Mouse (Mus musculus): ENCODE measurements at regions not wholly inside any gene's neighbourhood (a gene's known extent, or its start where the extent isn't known, plus 50 kb on each side); places are given as distances from the start of the nearest gene placed in this dataset.

DNA sequence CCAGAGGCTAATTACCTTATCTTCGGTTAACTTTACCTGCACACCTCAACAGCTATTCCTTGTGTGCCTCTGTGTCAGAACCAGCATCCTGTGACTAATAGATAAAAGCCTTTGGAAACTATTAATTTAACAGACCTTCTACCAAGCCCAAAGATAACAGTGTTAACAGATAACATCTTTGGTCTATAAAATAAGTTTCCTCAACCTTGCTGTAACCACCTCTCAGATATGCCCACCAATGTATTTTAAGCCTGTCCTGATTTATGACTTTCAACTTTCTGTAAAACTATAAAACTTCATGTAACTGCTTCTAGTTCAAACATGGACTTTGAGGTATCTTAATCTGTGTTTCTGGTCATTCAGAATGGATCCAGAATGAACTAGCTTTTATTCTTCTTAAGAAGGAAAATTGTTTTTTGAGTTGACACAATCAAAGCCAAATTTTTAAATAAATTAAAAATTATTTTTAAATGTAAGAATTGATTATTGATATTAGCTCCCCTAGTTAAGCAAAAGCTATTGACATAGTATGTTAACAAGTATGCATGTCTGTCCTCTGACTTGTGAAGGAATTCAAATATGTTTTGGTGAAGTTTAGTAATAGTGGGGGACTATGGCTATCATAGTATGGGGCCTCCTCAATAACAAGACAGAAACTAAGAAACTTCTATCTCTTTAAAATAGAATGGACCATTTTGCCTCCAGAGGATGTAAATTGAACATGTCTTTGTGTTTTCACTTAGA, 238.7 kb upstream of the Marcks start:
- no peak for DNase-seq (ENCODE audit: low read depth)

DNA sequence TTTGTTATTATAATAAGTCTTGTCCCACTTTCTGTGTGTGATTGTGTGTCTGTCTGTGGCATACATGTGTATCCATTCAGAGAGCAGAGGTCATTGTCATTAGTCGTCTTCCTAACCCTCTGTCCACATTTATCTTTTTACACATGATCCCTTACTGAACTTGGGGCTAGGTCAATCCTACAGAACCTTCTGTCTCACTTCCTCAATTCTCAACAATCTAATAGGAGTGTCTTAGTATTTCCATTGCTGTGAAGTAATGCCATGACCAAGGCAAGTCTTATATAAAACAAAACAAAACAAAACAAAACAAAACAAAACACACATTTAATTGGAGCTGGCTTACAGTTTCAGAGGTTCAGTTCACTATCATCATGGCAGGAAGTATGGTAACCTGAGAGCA, 237.5 kb upstream of the Marcks start:
- no peak for DNase-seq (ENCODE audit: low read depth)

DNA sequence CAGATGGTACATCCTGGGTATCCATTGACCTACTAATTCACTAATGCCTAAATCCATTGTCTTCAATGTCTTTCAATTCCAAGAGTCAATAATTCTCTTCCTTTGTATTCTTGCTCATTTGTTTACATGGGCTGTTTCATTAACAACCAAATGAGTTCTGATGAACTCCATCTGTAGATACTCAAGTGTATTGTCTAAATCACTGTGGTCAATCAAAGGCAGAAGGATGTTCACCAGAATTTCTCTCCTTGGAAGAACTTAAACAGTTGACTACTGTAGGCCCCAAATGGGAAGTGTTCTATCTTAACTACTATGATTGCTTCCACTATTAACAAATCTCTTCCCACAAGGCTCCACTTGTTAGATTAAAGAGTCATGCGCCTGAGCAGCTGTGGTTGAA, 236.9 kb upstream of the Marcks start:
- DNase-seq (ENCODE audit: low read depth) = no peak

DNA sequence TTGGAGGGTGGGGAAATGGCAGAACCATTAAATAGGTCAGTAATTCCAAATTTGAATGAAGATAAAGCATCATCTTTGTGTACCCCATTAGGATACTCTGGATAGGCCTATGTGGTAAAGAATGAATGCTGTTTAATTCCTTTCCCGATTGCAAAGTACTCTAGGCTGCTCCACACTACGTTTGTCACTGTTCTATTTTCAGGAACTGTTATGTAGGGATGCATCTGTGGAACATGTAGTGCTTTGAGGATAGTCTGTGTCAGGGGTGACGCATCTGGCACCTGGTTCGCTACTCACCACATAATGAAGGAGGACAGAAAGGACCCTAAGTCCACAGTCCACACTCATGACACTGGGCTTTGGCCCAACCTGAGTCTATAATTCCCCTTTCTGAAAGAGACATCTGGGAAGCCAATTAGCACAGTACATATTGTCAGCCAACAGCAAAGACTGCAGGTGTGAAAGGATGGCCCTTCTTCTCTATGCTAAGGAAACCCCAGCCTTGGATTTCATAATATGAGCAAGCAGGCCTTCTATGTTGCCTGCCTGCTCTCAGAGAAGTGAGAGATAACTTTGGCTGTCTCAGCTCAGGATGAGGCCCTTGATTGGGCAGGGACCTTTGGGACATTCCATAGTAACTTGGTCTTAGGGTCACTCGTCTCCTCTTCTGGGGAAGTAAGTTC, 230.4 kb upstream of the Marcks start:
- DNase-seq (ENCODE audit: low read depth) = no peak

DNA sequence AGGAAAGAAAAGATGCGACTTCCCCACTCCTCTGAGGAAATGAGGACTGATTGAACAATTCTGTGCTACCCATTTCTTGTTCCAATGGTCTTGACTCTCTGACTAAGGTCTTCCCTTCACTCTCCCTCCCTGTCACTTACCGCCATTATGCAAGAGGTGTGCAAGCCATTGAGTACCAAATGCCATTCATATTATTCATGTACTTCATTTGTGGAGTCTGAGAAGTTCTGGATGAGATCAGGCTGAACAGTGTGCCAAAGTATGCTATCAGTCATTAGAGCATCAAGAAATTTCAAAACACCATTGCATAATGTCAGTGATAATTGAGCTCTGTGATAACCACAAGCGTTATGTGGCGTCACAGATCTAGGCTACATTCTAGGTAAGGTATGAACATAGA, 229.1 kb upstream of the Marcks start:
- no peak for DNase-seq (ENCODE audit: low read depth)

DNA sequence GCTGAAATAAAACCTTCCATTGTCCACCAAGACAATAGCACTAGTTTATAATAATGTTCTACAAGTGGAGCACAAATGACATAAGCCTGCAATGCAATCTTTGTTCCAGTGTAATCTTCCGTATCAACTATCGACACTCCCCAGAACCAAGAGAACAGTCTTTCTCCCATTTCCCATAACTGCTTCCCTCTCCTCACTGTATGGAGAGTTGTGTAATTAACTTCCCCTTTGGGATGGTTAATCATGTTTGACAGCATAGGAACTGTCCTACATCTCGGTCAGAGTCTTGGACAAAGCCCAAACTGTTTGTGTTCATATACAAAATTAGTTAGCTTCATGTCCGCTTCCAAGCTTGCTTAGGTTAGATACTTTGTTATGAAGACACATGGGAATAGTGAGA, 225.8 kb upstream of the Marcks start:
- no peak for DNase-seq (ENCODE audit: low read depth)

DNA sequence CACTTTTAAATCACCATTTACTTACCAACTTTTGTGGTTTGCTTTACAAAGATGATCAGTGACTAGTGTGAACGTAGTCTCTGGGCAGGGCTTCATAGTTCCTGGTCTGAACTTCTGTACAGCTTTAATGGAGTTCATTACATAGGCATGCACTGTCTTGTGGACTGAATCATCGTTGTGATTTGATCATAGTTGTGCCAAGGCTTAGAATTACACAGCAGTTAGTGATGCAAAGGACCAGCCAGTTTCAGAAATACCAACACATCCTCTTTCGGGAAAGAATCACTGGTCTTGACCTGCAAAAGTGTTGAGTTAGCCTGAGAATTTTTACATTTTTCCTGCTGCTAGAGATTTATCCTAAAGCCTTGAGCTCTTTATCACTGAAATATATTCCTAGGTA, 222.3 kb upstream of the Marcks start:
- no peak for DNase-seq (ENCODE audit: low read depth)

DNA sequence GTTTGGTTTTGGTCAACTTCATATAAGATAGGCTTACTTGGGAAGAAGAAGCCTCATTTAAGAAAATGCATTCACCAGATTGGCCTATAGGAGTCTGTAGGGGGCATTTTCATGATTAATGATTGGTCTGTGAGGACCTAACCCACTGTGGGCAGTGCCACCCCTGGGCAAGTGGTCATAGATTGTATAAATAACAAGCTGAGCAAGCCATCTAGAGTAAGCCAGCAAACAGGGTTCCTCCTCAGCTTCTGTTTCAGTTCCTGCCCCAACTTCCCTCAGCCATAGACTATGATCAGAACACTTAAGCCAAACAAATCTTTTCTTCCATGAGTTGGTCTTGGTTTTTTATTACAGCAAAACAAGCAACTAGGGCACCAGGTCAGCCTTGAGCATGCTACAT, 220.2 kb upstream of the Marcks start:
- no peak for DNase-seq (ENCODE audit: low read depth)

DNA sequence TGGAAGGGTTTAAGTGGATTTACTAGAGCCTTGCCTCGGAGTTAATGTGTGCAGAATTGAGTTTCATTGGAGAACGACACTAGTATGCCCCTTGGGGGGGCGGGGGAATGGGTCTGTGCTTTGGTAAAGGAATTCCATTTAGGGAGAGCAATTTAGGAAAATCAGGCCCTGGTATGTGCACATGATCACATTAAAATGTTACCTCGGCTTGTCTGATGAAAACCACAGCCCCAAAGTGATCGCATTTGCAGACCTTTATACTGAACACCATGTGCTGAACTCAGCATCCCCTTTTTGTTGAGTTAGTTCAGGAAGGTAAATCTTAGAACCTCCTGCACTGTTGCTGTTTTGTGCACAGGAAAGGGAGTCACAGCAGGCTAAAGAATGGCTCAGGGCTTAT, 219.6 kb upstream of the Marcks start:
- DNase-seq (ENCODE audit: low read depth) = no peak

DNA sequence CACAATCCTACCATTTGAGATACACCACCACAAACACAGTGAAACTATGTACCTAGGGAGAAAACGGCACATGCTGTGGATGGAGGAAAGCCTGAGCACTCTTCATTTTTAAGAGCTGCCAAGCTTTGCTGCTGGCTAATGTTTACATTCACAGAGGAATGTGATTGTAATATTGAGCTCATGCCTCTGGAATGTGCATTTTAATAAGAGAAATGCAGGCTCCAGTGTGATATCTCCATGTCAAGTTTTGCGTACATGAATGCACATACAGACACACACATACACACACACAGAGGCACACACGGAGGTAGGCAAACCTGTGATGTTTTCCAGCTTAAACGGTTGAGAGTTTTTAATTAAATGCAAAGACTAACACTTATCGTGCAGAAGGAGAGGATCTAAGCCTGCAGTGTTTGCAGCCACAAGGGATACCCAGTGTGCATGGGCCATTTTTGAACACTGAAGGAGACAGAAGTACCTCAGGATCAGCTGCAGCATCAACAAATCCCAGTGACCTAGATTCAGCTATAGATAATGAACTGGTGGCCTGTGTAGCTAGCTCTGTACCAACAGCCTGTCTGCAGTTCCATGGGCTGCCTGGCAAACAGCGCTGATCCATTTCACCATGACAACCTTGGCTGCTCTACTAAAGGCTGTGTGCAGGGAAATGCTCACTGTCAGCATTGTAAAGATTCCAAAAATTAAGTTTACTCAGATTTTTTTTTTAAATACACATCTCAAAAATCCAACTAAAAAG, 218.8 kb upstream of the Marcks start:
- no peak for DNase-seq (ENCODE audit: low read depth)

DNA sequence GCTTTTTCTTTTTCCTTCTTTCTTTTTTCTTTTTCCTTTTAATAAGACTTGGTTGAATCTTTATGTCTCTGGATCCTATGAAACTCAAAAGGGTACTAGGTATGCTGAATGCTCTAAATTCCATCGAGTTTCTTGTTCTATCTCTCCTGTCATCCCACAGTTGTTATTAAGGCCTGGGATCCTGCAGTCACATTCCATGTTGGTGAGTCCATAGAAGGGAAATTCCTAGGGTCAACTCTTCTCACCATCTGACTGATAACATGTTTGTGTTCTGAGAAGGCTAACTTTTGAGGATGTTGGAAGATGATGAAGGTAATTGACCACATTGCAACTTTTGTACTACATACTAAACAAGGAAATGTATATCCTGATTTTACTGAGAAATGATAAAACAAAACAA, 210.5 kb upstream of the Marcks start:
- no peak for DNase-seq (ENCODE audit: low read depth)

DNA sequence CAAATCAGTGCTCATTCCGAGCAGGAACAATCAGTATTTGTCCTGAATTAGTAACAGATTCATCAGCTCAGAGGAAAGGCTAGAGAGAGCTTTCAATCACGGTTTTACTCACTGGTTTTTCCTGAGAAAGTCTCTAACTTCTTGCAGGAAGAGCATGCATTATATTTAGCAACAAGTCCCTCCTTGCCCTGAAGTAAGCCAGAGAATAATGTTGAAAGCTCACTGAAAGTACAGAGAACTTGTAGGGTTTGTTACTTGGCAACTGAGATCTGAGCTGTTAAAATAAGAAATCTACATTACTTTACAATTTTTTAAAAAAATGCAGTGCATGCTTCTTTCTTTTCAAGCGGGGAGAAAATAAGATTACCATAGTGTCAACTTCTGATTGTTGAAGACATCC, 209.7 kb upstream of the Marcks start:
- no peak for DNase-seq (ENCODE audit: low read depth)

DNA sequence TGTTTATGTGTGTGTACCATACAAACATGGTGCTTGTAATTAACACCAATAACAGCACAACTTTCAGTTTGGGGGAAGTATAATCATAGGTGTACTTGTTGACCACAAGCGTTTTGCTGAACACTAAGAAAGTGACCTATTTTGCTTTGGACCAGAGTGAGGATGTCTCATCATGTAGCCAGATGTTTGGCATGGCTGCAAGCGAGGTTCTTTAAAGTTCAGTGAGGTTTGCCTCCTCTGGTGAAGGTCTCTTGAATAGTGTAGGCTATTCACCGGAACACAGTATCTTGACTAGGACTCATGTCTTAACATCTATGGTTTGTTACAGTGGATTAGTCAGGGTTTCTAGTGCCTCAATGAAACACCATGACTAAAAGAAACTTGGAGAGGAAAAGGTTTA, 208.9 kb upstream of the Marcks start:
- no peak for DNase-seq (ENCODE audit: low read depth)

DNA sequence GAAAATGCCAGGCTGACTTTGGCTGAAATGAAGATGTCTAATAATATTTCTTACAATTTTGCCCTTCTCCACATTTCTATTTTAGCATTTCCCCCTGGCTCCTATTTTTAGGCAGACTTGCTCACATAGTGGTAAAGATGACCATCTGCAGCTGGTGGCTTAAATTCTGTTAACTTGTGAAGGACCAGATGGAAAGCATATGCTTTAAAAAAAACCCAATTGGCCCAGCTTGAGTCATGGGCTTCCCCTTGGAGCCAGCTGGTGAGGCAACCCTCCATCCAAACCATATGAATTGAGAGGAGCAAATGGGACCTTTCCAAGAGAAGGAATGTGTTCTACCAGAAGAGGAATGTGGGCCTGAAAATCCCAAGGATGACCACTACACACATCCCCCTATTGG, 204.0 kb upstream of the Marcks start:
- DNase-seq (ENCODE audit: low read depth) = no peak

DNA sequence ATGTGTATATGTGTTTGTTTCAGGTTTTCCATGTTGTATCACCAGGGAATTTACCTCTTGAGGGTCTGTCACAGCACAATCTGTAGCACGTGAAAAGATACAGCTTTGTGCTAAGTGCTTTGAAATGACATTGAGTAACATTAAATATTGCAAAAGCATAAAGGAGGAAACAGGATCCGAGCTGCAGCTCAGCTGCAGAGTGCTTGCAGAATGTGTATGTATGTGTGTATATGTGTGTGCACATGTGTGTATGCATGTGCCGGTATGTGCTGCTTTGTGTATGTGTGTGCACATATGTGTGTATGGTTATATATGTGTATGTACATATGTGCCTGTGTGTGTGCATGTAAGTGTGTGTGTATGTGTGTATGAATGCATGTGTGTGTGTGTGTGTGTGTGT, 200.9 kb upstream of the Marcks start:
- DNase-seq (ENCODE audit: low read depth) = no peak

DNA sequence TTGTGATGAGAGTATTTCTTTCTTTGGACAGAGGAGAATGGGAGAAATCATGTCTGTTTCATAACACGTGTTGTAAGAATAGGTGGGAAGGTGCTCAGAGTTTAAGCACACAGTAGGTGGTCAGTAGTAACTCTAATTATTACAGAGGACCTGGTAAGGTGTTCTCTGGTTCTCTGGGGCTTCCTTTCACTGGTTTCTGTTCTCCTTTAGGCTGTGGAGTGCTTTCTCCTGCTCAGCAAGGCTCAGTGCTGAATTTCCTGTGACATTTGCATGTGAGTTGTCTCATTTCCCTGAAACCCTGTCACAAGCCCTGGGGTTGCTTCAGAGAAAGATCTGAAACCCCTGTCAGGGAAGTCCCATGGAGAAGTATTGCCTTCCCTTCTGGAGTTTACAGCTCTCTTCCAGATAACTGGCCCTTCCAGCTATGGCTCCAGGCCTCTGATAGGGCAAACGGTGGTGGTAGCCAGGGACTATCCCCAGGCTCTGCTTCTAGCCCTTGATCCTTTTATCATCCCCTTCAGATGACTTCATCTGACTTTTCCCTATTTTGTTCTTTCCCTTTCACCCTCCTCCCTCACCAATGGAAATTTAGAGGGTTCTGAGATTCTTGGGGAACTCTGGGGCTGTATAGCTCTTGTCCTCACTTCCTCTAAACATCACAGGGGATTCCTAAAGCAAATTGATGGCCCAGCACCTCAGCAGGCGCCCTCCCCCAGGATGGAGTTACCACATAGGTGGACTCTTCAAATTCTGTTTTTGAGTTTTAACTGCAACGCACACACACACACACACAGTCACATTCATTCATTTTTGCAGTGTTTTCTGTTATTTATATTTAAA, 199.6 kb upstream of the Marcks start:
- DNase-seq (ENCODE audit: low read depth) = no peak

DNA sequence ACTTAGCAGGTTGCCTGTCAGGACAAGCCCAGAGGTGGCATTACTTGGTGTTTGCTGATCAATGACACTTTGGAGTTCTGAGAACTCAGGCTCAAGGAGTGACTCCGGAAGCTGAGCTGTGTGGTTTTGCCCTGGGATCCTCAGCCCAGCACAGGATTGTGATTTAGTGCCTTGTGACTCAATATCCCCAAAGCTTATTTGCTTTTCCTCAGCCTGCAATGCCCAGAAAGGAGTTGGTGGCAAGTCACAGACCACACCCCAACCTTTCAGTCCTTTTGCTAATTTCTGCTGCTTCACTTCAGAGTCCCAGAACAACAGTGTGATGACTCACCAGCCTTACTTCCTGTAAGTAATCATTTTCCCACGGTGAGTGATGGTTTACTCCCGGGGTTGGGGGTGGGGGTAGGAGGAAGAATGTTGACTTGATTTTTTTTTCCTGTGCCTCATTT, 198.5 kb upstream of the Marcks start:
- no peak for DNase-seq (ENCODE audit: low read depth)

DNA sequence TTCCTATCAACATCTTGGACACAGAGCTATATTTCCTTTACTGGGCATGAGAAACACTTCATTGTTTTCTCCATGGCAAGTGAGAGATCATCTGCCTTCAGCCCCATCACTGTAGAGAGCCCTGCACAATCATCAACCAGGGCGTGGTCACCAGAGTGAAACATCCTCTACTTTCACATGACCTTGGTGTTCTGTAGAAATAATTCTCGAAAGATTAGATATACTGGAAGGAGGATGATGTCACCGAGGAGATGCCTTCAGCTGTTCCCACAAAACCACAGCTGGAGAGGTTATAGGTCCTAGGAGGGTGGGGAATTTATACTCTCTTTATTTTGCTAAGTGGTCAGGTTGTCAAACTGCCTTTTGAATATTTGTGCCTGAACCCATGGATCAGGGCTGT, 196.4 kb upstream of the Marcks start:
- no peak for DNase-seq (ENCODE audit: low read depth)

DNA sequence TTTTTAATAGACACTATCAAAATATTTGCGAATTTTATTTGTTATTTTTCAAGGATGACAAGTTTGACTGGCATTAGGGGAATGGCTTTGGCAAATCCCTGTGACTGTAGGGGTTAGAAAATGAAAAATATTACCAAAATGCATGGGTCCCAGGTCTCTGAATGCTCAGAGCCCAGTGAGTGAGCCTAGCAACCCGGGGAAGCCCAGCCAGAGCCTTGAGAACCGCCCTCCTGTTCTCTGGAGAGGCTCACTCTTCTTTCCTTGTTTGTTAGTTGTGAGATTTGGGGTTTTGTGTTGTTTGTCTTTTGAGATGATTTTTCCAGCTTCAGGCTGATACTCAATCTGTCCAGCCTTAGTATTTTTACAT, 187.4 kb upstream of the Marcks start:
- DNase-seq (ENCODE audit: low read depth) = no peak

DNA sequence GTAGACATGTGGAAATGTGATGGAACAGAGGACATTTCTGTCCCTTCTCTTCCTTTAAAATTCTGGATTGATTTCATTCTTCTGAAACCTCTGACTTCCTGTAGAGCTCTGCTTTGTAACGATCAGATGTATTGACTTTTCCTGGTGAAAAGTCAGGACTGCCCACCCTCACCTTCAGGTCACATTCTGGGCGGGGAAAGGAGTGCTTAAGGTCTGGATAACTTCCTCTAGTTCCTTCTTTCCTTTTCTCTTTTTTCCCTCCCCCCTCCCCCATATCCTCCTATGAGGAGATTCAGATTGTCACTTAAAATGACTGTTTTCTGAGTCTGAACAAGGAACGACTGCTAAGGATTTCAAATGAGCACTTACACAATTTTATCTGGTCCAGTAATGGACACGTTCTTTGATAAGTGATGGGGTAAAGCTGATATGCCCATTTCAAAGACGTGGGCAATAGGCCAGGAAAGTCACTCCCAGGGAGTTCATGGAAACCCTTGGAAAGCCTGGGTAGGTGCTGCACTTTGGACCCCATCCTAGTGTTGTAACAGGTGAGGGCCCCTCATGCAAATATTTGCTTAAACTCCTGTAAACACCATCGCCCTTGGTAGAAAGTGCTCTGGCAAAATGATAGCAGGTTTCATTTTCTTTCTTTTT, 186.9 kb upstream of the Marcks start:
- DNase-seq (ENCODE audit: low read depth) = no peak

DNA sequence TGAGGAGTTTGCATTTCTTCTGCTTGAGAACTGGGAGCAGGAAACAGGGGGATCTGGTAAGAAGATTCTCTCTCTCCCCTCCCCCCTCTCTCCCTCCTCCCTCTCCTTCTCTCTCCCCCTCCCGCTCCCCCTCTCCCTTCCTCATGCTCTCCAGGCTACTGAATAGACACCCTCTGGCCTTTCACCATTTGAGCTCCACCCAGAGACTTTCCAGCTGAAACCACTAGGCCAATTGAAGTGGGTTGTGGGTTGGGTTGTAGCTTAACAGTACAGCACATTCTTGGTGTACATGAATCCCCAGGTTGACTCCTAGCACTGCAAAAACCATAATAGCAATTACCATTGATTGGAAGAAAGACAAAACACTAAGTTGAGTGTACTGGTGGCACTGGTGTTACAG, 185.0 kb upstream of the Marcks start:
- DNase-seq (ENCODE audit: low read depth) = no peak

DNA sequence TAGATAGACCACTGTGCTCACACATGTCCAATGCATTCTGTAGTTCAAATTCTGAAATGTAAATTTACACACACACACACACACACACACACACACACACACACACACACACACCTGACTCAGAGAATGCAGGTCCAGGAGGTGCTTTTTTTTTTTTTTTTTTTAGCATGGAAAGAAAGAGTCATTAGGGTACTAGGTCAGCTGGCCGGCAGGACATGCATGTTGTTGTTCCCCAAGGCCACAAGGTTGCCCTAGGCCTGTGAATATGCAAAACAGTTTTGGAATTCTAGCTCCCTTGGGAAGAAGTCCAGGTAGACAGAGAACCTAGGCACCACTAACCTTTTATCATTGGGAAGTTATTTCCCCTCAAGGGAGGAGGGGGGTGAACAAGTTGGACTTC, 184.1 kb upstream of the Marcks start:
- no peak for DNase-seq (ENCODE audit: low read depth)

Measured in gonadal fat pad, adult 2 months (tissue).